Mouse (Mus musculus) right cerebral cortex, postnatal 36 days (tissue): ENCODE data around the gene Olfr492.

Experiments
- DNase-seq, 2 experiments: peaks; one replicate each; pipeline ENCODE4 v3.0.0; 2022; ENCODE audit warnings: low spot score in 2 of 2, mixed read lengths in 1 of 2

The Olfr492 gene

DNA sequence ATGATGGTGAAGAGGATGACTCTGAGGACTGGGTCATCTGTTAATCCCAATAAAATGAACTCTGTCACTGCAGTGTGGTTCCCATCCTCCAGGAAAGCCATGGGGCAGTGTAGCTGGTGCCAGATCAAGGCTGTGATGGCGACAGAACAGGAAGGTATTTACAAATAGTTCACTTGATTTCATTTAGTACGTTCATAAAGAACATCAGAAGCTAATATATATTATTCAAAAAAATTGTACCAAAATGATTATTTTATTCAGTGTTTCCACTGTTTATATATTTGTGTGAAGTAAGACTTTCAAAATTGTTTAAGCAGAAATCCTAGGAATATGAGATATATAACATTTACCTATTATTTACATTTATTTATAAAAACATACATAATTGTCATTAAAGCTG, at the start of gene Olfr492:
Gene Olfr492, minus strand, starts transcription at position 101 of the 400 bp plus-strand sequence.
- no peak for DNase-seq

- DNase-seq = no peak
Measured at GRCm38 (mm10) chr7:108365035-108365434, 41.6 kb upstream of the Olfr492 start, which contains the start of gene Olfr494. Olfr494 (plus strand) TSS chr7:108365335.

DNA sequence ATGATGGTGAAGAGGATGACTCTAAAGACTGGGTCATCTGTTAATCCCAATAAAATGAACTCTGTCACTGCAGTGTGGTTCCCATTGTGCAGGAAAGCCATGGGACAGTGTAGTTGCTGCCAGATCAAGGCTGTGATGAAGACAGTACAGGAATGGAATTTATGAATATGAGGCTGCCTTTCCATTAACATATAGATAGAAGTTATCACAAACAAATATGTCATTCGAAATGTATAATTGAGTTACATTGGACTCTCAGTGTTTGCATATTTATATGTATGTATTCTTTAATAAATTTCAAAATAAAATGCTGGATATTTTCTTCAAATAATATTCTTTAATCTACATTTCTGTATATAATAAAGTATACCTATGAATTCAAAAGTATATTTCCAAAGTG, 23.4 kb upstream of the Olfr492 start, which contains the start of gene Olfr493:
Gene Olfr493, minus strand, starts transcription at position 101 of the 400 bp plus-strand sequence.
- no peak for DNase-seq

DNA sequence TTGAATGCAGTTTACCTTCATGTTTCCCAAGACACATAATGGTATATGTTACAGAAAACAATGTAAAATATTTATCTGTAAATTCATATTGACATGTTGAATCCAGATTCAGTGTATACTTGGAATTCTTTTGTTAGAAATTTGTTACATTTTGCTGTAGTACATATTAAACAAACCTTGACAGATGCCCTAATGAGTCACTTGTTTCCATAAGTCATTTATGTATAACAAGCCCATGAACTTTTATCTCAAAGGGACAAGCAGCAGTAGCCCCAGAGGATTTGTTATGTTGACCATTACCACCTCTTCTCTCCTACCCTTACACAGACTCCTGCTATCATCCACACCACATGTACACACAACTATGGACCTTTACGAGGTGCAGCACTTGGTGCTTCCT, 10.3 kb downstream of the Olfr492 start, which contains the start of gene Olfr491:
Gene Olfr491, plus strand, starts transcription at position 301 of the 400 bp plus-strand sequence.
- DNase-seq = no peak

DNA sequence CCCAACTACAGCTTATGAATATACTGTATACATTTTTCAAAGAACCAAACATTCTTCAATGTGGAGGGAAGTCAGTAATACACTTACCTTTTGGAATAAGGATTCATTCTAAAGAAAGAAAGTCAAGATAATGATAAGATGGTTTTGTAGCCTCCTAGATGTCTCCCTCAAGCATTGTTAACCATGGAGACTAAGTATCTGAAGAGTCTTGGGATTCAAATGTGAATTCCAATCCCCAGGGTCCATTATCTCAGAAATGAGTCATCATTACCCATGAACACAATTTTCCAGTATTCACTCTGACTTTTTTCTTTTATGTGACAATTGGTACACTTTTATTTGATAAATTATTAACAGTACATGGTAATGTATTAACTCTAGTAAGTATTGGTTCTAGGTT, 34.6 kb downstream of the Olfr492 start, which contains the start of gene Olfr490:
Gene Olfr490, minus strand, starts transcription at position 101 of the 400 bp plus-strand sequence.
- no peak for DNase-seq
